Mouse (Mus musculus) embryonic facial prominence, embryonic 14.5 days (tissue): ENCODE measurements around the gene Ndufa3. TPM values are rescaled to one million over a fixed set of nuclear protein-coding genes. Genes with fewer than 3 reads are reported as not detected.
A peak's percentile ranks its signal among the peaks of the same experiment; 100 is the strongest.

Source experiments
- ATAC-seq: fragments of 200-750 bp; cut with Nextera tagmentation; 2 replicates; pipeline ENCODE4 v1.8.0; 2017; ENCODE audit warnings: low read depth, moderate number of reproducible peaks, moderate TSS enrichment
- DNase-seq: peaks from one replicate; pipeline ENCODE4 v3.0.0-alpha.2; 2015; ENCODE audit warnings: low spot score
- H3K27ac ChIP-seq: fragments of 300-500 bp; sonication (generic); replicated peaks from 2 replicates; pipeline ENCODE4 v1.5.1; 2014; ENCODE audit warnings: low read depth, mild to moderate bottlenecking, low read length, moderate library complexity
- H3K27me3 ChIP-seq: fragments of 300-500 bp; sonication (generic); replicated peaks from 2 replicates; pipeline ENCODE4 v1.6.1; 2014; ENCODE audit warnings: low read length; ENCODE audit not compliant: control insufficient read depth, insufficient read depth
- H3K36me3 ChIP-seq: fragments of 300-500 bp; sonication (generic); 2 replicates; pipeline ENCODE4 v1.6.1; 2014; ENCODE audit warnings: low read length, mixed read lengths; ENCODE audit not compliant: control insufficient read depth, insufficient read depth
- H3K4me1 ChIP-seq: fragments of 300-500 bp; sonication (generic); 2 replicates; pipeline ENCODE4 v1.6.1; 2014; ENCODE audit warnings: antibody characterized with exemption, low read length; ENCODE audit not compliant: control insufficient read depth, insufficient read depth
- H3K4me2 ChIP-seq: fragments of 300-500 bp; sonication (generic); 2 replicates; pipeline ENCODE4 v1.6.1; 2014; ENCODE audit warnings: low read depth, mild to moderate bottlenecking, low read length, moderate library complexity, mixed read lengths
- H3K4me3 ChIP-seq: fragments of 300-500 bp; sonication (generic); 2 replicates; pipeline ENCODE4 v1.5.1; 2014; ENCODE audit warnings: low read depth, mild to moderate bottlenecking, low read length
- H3K9ac ChIP-seq: fragments of 300-500 bp; sonication (generic); 2 replicates; pipeline ENCODE4 v1.6.1; 2014; ENCODE audit warnings: low read depth, mild to moderate bottlenecking, low read length, moderate library complexity, mixed read lengths
- H3K9me3 ChIP-seq: fragments of 300-500 bp; sonication (generic); 2 replicates; pipeline ENCODE4 v1.6.1; 2016; ENCODE audit warnings: low read length; ENCODE audit not compliant: control insufficient read depth
- WGBS: fragments of 180-500 bp; shearing (Covaris S2); extraction: QIAGEN DNeasy Blood & Tissue Kit; methylation state at CpG from one replicate; pipeline ENCODE4 v1.1.7; 2014; 5-methylcytosine and 5-hydroxymethylcytosine counted together
- microRNA-seq: library from miRNA; unstranded; fragments of <30 nt; microRNA quantifications from one replicate; pipeline ENCODE4, GENCODE M21; 2016; ENCODE audit warnings: borderline number of aligned reads
- polyA plus RNA-seq: library from polyadenylated mRNA; unstranded; fragments of >200 nt; fragmentation: Nextera tagmentation; extraction: Ambion mirVana; gene quantifications from 2 replicates; pipeline ENCODE4 v1.2.1, GENCODE M21; 2014

Ndufa3 gene
- polyA plus RNA-seq, 1 experiment from 2014 or later = 552 TPM

- H3K4me1 ChIP-seq = peaks cover 13% of the 10 kb centered on the region
- H3K27me3 ChIP-seq = no peaks in the 10 kb centered on the region
- H3K4me2 ChIP-seq = peak overlapping the region; percentile 13; the same call in 1 of the 2 replicates
- peaks cover 18% of the 10 kb centered on the region for H3K36me3 ChIP-seq
- no peak overlapping the region for H3K27ac ChIP-seq
- DNase-seq (peak; percentile 10), ATAC-seq (no peak)
- peak overlapping the region; percentile 9; the same call in 1 of the 2 replicates for H3K4me3 ChIP-seq
- 24% methylated on average over 14 of the region's 14 CpGs for WGBS
- no peaks in the 10 kb centered on the region for H3K9me3 ChIP-seq
- H3K9ac ChIP-seq = no peak overlapping the region
Observed at GRCm38 (mm10) chr7:3666921-3667391, 49.8 kb downstream of the Ndufa3 start.

Small RNA genes within 50 kb of the gene (microRNA-seq; reads per million reads assigned to microRNA genes)
- gene Gm25100 (not detected), gene Mir3572 (2.5 reads per million, percentile 11 among the genes with 10 or more reads in this experiment)

Other genes with a start within 250 kb of the Ndufa3 start
- gene Cacng8, start 226.7 kb upstream of the Ndufa3 start, polyA plus RNA-seq = 1.3 and 3.3 TPM in 2 replicates
- gene Cacng6, start 193.2 kb upstream of the Ndufa3 start, polyA plus RNA-seq = 13.0 and 14.5 TPM in 2 replicates
- 0.22 and 0.29 TPM in 2 replicates for gene Tarm1, start 114.7 kb upstream of the Ndufa3 start, polyA plus RNA-seq
- 0.22 and 0.49 TPM in 2 replicates for gene Oscar, start 1.2 kb upstream of the Ndufa3 start, polyA plus RNA-seq
- gene Tfpt, start 12.6 kb downstream of the Ndufa3 start, polyA plus RNA-seq = 19.1 and 20.5 TPM in 2 replicates
- gene Prpf31, start 12.6 kb downstream of the Ndufa3 start, polyA plus RNA-seq = 74.0 and 88.2 TPM in 2 replicates
- 50.7 and 51.0 TPM in 2 replicates for gene Cnot3, start 27.9 kb downstream of the Ndufa3 start, polyA plus RNA-seq
- 13.1 and 13.4 TPM in 2 replicates for gene Leng1, start 48.5 kb downstream of the Ndufa3 start, polyA plus RNA-seq
- 6.1 and 7.6 TPM in 2 replicates for gene Tmc4, start 60.2 kb downstream of the Ndufa3 start, polyA plus RNA-seq
- 244 and 268 TPM in 2 replicates for gene Tsen34, start 75.5 kb downstream of the Ndufa3 start, polyA plus RNA-seq
- 44.5 and 45.6 TPM in 2 replicates for gene Mboat7, start 76.2 kb downstream of the Ndufa3 start, polyA plus RNA-seq
- 1,544 and 1,554 TPM in 2 replicates for gene Rps9, start 86.6 kb downstream of the Ndufa3 start, polyA plus RNA-seq
- gene Pirb, start 103.0 kb downstream of the Ndufa3 start, polyA plus RNA-seq = 0.92 and 0.97 TPM in 2 replicates
- not detected in 2 replicates for gene Gm15448, start 208.3 kb downstream of the Ndufa3 start, polyA plus RNA-seq
- 0.22 and 0.58 TPM in 2 replicates for gene Pira2, start 227.7 kb downstream of the Ndufa3 start, polyA plus RNA-seq